Mouse (Mus musculus): ENCODE data around the gene Gm20696.

The Gm20696 gene

DNA sequence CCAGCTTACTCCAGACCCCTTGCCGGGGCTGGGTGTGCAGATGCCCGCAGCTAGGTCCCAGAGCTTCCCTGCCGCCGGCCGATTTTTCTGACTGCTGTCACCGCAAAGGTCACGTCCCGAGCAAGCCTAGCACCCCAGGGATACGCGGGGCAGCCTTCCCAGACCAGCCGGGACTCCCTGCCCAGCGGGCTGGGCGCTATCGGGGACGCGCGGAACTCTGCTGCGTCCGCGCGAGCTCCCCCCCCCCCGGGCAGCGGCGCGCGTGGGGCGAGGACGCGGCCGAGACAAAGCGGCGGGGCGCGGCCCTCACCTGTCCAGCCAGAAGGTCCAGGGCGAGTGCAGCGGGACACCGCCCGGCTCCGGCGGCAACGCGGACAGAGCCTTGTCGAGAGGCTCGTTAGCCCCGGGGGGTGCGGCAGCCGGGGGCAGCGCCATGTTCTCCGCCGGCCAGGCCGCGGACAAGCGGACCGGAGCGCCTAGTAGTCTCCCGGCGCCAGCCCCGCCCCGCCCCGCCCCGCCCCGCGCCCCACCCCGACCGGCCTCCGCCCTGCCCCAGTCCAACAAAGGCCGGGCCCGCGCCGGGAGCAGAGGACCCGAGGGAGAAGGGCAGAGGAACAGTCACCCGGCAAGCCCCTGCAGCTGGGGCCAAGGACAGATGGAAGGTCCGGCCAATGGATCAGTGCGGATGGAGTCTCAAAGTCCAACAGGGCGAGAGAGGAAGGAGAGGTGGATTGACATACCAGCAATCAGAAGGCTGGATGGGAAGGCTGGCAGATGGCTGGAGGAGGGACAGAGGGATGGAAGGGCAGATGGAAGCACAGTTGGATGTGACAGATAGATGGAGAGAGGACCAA, at the start of gene Gm20696, which contains the start of gene Eif4e3:
Gm20696 (minus strand) TSS at position 480 of the 854 bp plus-strand sequence.
Eif4e3 (minus strand) TSS at position 454 of the 854 bp plus-strand sequence.
- peak; percentile 84 for DNase-seq (ENCODE audit: extremely low spot score)

DNA sequence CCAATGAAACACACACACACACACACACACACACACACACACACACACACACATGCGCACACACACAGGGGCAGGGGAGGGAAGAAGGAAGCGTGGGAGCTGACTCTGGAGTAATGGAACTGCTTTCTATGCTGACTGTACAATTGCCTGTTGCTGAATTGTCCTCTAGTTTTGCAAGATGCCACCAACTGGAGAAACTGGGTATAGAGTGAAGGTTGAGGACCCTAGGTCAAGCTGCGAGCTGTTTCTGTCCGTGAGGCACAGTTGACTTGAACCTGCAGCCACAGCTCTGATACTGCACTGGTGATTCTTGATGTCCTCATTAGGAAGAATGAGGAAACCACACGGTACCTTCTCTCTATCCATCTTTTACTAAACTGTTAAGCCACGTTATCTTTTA, 49.3 kb upstream of the Gm20696 start:
- no peak for DNase-seq (ENCODE audit: extremely low spot score)

DNA sequence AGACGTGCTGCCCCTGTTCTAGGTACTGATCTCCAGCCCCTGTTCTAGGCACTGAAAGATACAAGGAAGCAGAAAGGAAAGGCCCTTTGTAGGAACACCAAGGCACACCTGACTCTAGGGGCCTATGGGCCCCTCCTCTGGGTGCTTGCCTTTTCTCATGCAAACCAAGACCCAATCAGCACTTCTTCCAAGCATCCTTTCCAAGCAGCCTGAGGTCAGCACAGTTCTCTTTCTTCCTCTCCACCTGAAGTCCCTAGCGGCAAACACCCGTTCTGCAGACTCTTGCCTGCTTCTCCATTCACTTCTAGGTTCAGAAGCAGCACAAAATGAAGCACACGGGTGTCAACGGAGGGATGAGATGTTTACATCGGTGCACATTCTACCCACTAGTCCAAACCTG, 48.6 kb upstream of the Gm20696 start:
- no peak for DNase-seq (ENCODE audit: extremely low spot score)

DNA sequence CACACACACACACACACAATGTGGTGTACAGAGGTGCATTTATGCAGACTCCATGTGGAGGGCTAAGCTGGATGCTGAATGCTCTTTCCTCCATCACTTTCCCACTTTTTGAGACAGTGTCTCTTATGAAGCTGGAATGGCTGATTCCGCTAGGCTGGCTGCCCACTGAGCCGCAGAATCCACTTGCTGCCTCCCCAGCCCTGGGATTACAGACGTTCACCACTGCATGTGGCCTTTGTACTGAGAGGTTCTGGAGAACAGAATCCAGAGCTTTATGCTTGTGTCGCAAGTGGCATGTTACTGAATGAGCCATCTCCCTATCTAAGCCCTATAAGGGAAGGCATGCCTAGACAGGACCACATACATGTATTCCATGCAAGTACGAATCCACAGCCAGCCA, 46.7 kb upstream of the Gm20696 start:
- DNase-seq (ENCODE audit: extremely low spot score), result no peak

DNA sequence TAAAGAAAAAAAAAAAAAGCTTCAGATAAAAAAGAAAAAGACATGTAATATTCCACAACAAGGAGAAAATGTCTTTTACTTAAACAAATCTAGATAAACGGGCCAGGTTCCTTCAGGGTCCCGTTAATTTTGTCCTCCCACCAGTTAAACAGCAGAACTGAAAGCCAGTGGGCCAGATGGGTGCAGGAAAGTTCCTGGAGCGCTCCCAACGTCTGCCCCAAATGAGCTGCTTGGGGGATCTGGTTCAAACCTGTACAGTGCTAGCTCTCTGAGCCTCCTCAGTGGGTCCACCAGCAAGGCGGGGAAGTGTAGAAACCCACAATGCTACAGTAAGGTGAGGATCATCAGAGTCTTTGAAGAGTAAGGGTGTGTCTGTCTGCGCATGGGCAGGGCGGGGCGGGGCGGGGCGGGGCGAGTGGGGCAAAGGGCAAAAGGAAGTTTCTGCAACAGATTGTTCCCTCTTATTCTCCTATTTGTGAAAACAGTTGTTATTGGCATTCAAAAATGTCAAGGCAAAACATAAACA, 45.0 kb upstream of the Gm20696 start:
- DNase-seq (ENCODE audit: extremely low spot score), result no peak

DNA sequence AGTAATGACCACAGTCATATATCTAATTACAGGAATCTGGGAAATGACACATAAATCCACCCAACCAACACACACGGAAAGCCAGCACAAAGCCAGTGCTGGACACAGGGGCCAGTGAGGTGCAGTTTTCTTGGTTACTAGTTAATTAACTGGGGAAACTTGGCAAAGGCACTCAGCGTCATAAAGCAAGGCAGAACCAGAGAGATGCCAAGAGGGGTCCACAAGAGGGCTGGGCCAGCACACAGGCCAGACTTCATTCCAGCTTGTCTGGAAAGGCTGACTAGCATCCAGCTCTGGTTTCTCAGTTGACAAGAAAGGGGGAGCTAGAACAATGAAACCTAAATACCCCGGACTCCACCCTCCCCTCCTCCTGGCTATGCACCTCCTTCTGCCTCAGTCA, 33.9 kb upstream of the Gm20696 start:
- no peak for DNase-seq (ENCODE audit: extremely low spot score)

DNA sequence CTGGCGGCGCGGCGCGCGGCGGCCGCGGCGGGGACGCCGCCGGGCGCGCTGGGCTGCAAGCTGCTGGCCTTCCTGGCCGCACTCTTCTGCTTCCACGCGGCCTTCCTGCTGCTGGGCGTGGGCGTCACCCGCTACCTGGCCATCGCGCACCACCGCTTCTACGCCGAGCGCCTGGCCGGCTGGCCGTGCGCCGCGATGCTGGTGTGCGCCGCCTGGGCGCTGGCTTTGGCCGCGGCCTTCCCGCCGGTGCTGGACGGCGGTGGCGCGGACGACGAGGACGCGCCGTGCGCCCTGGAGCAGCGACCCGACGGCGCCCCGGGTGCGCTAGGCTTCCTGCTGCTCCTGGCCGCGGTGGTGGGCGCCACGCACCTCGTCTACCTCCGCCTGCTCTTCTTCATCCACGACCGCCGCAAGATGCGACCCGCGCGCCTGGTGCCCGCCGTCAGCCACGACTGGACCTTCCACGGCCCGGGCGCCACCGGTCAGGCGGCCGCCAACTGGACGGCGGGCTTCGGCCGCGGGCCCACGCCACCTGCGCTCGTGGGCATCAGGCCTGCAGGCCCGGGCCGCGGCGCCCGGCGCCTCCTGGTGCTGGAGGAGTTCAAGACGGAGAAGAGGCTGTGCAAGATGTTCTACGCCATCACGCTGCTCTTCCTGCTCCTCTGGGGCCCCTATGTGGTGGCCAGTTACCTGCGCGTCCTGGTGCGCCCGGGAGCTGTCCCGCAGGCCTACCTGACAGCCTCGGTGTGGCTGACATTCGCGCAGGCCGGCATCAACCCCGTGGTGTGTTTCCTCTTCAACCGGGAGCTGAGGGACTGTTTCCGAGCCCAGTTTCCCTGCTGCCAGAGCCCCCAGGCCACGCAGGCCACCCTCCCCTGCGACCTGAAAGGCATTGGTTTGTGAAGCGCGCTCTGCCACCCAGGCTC, 26.6 kb upstream of the Gm20696 start:
- DNase-seq (ENCODE audit: extremely low spot score), result peak; percentile 41

DNA sequence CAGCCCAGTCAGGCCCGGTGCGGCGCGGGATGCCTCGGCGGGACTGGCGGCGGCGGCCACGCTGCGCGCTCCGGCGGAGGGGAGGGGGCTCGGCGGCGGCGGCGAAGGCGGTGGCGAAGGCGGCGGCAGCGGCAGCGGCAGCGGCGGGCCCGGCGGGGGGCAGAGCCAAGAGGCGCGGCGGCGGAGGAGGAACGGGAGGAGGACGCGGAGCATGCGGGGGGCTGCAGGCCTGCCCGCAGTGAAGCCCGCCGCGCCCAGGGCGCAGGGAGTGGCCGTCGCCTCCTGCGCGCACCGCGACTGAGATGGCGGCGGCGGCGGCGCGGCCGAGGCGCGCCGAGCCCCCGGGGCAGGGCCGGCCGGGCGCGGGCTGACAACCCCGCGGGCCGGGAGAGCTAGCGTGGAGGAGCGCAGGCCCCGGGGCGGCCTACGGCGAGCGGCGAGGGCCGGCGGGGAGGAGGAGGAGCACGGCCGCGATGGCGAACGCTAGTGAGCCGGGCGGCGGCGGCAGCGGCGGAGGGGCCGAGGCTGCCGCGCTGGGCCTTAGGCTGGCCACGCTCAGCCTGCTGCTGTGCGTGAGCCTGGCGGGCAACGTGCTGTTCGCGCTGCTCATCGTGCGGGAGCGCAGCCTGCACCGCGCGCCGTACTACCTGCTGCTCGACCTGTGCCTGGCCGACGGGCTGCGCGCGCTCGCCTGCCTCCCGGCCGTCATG, 25.8 kb upstream of the Gm20696 start, which contains the start of gene Gpr27:
Gpr27 (plus strand) TSS at position 474 of the 710 bp plus-strand sequence.
- peak; percentile 66 for DNase-seq (ENCODE audit: extremely low spot score)

DNA sequence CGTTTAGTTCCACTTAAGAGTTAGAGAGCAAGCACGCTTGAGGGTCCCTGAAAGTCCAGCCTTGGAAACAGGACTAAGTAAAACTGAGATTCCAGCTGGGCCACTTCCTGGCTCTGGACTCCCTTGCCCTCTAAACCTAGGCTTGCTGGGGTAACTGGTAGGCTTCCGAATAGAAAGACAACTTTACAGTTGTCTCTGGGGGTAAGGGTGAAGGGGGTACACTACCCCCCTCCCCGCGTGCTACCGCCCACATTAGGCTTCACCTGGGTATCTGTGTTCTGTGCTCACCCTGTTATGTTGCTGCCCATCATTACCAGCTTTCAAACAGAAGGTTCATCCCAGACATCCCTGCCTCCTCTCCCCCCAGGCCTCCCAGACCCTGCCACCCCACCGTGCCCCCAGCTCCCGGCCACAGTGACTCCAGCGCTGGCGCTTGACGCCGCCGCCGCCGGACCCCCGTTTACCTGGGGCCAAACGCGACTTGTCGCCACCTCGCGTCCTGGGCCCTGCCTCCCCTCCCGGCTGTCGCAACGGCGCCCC, 25.1 kb upstream of the Gm20696 start:
- DNase-seq (ENCODE audit: extremely low spot score), result no peak

DNA sequence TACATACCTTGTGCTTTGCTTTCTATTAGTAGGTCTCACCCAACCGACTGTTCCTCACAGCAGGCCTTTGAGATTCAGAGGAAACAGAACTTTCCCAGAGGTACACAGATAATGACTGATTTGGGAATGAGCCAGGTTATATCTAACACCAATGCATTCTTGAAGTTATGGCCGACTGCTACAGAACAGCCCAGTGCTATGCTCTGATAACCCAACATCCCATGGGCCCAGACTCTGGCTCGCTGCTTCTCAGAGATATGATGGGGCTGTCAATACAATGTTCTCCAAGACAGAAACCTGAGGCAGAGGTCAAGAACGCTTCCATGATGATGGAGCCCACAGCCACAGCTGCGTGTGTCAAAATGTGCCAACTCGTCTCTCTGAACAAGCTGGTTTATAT, 21.9 kb upstream of the Gm20696 start:
- DNase-seq (ENCODE audit: extremely low spot score), result no peak

DNA sequence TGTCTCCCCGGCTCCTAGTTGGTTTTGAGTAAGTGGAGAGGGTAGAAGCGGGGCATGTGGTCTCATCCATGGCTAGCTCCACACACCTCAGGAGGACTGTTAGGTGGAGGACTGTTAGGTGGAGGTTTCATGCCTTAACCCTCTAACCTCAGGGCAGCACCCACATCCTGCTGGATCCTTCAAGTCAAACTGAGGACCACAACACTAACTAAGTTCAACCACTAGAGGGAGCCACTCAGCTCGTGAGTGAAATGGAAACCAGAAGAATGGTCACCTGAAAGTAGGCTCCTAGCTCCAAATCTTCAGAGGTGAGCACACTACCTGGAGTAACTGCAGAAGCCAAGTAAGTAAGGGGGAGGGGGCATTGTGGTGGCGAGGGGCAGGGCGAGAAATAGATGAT, 18.3 kb upstream of the Gm20696 start:
- peak; percentile 33 for DNase-seq (ENCODE audit: extremely low spot score)

DNA sequence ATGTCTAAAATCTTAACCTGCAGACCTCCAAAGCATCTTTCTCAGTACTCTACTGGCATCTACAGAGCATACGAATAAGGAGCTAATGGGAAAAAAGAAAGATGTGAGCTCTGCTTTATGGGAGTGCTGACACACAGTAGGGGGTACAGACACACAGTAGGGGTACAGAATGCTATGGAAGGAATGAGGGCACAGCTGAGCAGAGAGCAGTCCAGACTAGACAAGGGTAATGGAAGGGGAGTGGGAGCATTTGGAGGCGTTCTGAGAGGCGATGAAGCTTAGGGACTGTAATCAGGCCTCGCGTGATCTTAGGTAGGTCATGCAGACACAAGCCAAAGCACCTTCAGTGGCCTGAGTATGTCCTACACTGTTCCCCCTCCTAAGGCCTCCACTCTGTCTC, 17.4 kb upstream of the Gm20696 start:
- no peak for DNase-seq (ENCODE audit: extremely low spot score)

DNA sequence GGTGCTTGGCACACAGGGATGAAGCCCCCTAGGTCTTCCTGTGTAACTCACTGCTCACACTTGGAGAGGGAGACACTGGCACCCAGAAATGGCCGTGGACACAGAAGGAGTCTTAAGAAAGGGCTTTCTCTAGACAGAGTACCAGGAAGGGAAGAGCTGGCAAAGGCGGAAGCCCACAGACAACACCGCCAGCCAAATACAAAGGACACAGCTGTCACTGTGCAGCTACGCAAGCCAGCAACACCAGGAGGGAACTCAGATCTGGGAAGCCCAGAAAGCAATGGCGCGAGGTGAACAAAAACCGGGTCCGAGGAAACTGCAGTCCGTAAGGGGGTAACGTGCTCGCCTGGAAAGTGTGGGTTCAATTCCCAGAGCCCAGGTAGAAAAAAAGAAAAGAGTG, 11.5 kb upstream of the Gm20696 start:
- DNase-seq (ENCODE audit: extremely low spot score), result no peak

DNA sequence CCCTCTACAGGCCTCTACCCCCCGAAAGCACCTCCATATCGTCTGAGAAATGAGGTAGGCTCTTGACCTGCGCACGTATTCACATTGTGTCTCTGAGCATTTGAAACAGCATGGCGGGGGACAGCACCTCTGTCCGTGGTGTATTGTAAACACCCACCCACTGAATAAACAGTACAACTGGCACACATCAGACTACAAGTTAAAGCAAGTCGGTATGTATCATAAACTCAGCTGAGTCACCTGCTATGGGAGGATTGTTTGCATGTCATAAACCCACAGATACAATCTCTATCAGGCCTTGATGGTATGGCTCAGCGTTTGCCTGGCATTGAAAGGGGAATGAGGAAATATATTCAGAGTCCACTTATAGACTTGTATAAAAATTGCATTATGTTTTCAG, 10.7 kb upstream of the Gm20696 start:
- no peak for DNase-seq (ENCODE audit: extremely low spot score)

DNA sequence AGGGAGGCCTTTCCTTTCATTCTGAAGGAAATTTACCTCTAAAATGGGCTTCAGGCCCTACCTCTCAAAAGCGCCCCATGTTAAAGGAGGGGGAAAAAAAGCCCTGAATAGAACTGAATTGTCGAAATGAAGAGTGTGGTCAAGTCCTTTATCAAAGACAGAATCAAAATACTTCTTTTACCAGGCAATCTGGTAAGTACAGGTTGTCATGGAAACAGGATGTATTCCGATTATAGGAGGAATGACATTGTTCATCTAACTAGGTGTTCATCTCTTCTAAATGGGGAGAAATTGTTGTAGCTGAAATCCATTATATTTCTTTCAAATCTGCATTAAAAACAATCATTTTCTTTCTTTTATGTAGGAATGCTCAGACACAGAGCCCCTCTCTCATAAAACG, 7.9 kb upstream of the Gm20696 start:
- no peak for DNase-seq (ENCODE audit: extremely low spot score)

DNA sequence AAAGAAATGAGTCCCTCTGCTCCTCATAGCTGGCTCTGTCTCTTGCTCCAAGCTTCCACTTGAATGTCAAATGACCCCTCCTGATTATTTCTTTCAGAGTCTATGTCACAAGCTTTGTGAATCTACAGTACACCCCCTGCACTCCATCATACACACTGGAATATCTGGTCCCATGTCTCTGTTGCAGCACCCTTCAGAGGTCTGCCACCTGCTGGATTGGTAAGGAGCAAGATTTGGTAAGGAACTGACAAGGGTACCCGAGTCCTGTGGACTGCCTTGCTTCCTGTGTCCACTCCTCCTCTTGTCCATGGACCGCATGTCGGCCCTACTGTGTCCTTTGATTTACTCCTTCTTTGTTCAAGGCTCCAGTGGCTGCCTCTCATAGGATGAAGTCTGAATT, 5.2 kb upstream of the Gm20696 start:
- DNase-seq (ENCODE audit: extremely low spot score), result no peak

DNA sequence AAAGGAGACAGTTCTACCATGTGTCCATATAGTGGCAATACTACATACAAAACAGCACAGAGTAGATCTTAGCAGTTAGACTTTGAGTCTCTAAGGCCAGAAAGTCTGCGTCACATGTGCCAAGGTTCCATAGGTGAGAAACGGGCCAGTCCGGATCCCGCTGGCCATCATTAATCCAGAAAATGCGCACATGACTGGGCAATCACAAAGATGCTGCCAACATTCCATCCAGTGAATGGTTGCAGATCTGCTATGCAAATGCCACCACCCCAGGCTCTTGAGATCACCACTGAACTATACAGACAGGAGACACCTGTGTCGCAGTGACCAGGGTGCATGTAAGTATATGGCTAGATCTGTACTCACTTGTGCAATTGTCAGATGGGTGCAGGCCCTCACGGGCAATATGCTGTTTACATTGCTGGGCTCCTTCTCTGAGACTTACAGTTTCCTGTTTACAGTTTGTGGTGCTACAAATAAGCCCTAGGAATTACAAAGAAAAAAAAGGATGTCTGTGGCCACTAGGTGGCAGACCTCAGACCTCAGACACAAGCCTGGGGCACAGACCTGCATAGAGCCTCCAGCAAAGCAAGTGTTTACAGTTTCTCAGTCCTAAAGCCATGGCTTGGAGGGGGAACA, 4.0 kb upstream of the Gm20696 start:
- DNase-seq (ENCODE audit: extremely low spot score), result peak; percentile 59

DNA sequence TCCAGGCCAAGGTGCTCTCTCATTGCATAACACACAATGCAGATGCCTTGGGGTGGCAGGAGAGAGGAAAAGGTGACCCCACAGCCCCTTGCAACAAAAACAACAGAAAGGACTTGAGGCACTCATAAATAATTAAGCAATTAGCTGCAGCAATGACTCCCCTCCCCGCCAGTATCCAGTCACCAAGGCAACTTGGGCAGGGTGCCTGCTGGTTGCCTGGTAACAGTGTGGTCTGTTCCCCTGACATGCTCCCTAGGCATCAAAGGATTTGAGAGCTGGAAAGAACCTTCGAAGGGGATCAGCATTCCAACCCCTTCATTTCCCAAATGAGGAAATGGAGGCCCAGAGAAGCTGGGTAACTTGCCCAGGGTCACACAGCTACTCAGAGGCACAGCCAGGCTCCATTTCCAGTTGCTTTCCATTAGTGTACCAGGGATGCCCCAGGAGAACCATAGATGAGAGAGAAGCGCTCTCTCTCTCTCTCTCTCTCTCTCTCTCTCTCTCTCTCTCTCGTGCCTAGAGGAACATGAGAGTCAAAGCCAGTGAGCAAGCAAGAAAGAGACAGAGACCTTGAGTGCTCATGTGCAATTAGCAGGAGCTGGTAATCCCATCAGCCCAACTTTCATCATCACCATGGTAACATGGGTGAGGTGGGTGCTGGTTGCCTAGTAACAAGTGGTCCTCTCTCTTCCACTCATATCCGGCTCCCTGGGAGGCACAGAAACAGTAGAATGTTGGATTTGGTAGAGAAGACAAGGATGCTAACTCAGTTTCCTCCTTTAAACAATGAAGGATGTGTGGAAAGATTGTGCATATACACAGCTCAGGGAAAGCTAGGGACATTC, 3.1 kb upstream of the Gm20696 start:
- peak; percentile 35 for DNase-seq (ENCODE audit: extremely low spot score)

DNA sequence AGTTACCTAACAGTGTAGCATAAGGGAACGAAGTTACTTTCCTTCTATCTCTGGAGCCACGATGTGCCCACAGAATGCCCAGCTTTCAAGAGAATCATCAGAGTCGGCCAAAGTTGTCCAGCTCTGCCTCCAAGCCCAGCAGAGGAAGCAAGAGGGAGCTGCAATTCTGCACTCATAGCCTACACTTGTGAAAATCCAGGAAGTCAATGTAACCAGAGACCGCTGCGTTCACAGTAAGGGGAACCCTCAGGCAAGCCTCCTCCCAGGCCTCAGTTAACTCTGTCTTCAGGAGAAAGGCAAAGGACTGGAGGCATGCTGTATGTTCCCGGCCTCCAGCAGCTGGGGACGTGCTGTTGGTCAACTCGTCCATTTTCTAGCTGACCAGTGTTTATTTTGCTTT, 693 bp upstream of the Gm20696 start:
- peak; percentile 35 for DNase-seq (ENCODE audit: extremely low spot score)

All from embryo, embryonic 9.5 days (tissue).